Mouse (Mus musculus): ENCODE data around the gene Ovca2. TPM values are rescaled to one million over a fixed set of nuclear protein-coding genes. Genes with fewer than 3 reads are reported as not detected.

Ovca2 gene
- 1 to 10 TPM; 7.1 TPM for total RNA-seq (2021)
- long read RNA-seq, experiment 1, transcript Ovca2-201 (2 exons, 2,670 nt) = major isoform, 6 of 10 reads
- long read RNA-seq, experiment 1, partial matches to known transcripts = 3 of 10 reads
- long read RNA-seq, experiment 1, other reads (novel, unspliced or antisense) = 0 of 10 reads
- long read RNA-seq, experiment 2, transcript Ovca2-201 (2 exons, 2,670 nt) = major isoform, 7 of 7 reads
- long read RNA-seq, experiment 2, partial matches to known transcripts = 0 of 7 reads
- long read RNA-seq, experiment 2, other reads (novel, unspliced or antisense) = 0 of 7 reads

GRCm38 (mm10) chr11:75178672-75179208, at the start of gene Ovca2:
Ovca2 (minus strand) TSS chr11:75178835.
- intact Hi-C loops (cut with DNase I) = loop anchor here (1.0 to 5.0 kb wide), 2 partner anchors 113 to 229 kb away; no protein-coding TSS in a partner anchor
- peak; percentile 85 to 90 for DNase-seq

GRCm38 (mm10) chr11:75227632-75228031, 49.0 kb upstream of the Ovca2 start:
- no peak for DNase-seq
- intact Hi-C loops (cut with DNase I) = no loop called here

- DNase-seq = no peak
- intact Hi-C loops (cut with DNase I) = no loop called here
These were observed 46.2 kb upstream of the Ovca2 start for GRCm38 (mm10) chr11:75224835-75225234.

GRCm38 (mm10) chr11:75224062-75224461, 45.4 kb upstream of the Ovca2 start:
- intact Hi-C loops (cut with DNase I) = no loop called here
- DNase-seq = no peak

- intact Hi-C loops (cut with DNase I) = no loop called here
- DNase-seq = no peak
These were observed 42.0 kb upstream of the Ovca2 start for GRCm38 (mm10) chr11:75220517-75221145.

GRCm38 (mm10) chr11:75220115-75220514, 41.5 kb upstream of the Ovca2 start:
- DNase-seq = peak; percentile 58 to 69
- intact Hi-C loops (cut with DNase I) = no loop called here

- intact Hi-C loops (cut with DNase I) = no loop called here
- DNase-seq = no peak
These were observed 35.7 kb upstream of the Ovca2 start for GRCm38 (mm10) chr11:75214081-75214950.

- intact Hi-C loops (cut with DNase I) = no loop called here
- DNase-seq = peak; percentile 40 to 57
These were observed 34.9 kb upstream of the Ovca2 start for GRCm38 (mm10) chr11:75213372-75214080.

- intact Hi-C loops (cut with DNase I) = no loop called here
- DNase-seq = peak in 1 of 2 experiments; percentile 28
These were observed 34.2 kb upstream of the Ovca2 start for GRCm38 (mm10) chr11:75212876-75213275.

- intact Hi-C loops (cut with DNase I) = no loop called here
- DNase-seq = peak; percentile 51 to 62
These were observed 33.5 kb upstream of the Ovca2 start for GRCm38 (mm10) chr11:75212031-75212667.

- intact Hi-C loops (cut with DNase I) = no loop called here
- no peak for DNase-seq
These were observed 32.1 kb upstream of the Ovca2 start for GRCm38 (mm10) chr11:75210755-75211154.

GRCm38 (mm10) chr11:75210093-75210492, 31.5 kb upstream of the Ovca2 start:
- intact Hi-C loops (cut with DNase I) = no loop called here
- DNase-seq = no peak

- intact Hi-C loops (cut with DNase I) = no loop called here
These were observed 30.7 kb upstream of the Ovca2 start for GRCm38 (mm10) chr11:75209363-75209762.

GRCm38 (mm10) chr11:75206347-75206746, 27.7 kb upstream of the Ovca2 start:
- intact Hi-C loops (cut with DNase I) = no loop called here
- DNase-seq = no peak

More at GRCm38 (mm10) chr11:75209363-75209762, 30.7 kb upstream of the Ovca2 start:
- DNase-seq = no peak

GRCm38 (mm10) chr11:75204472-75204871, 25.8 kb upstream of the Ovca2 start:
- DNase-seq = no peak
- intact Hi-C loops (cut with DNase I) = no loop called here

GRCm38 (mm10) chr11:75203926-75204325, 25.3 kb upstream of the Ovca2 start:
- intact Hi-C loops (cut with DNase I) = no loop called here
- no peak for DNase-seq

- no peak for DNase-seq
- intact Hi-C loops (cut with DNase I) = no loop called here
These were observed 23.1 kb upstream of the Ovca2 start for GRCm38 (mm10) chr11:75201721-75202120.

GRCm38 (mm10) chr11:75200935-75201334, 22.3 kb upstream of the Ovca2 start:
- intact Hi-C loops (cut with DNase I) = no loop called here
- no peak for DNase-seq

- DNase-seq = no peak
- intact Hi-C loops (cut with DNase I) = no loop called here
These were observed 21.3 kb upstream of the Ovca2 start for GRCm38 (mm10) chr11:75199951-75200350.

- intact Hi-C loops (cut with DNase I) = no loop called here
- no peak for DNase-seq
These were observed 20.2 kb upstream of the Ovca2 start for GRCm38 (mm10) chr11:75198792-75199191.
